Mouse (Mus musculus) thymus, postnatal 4 days (tissue): Measurements from ENCODE around the gene Rnf26.
A peak's percentile ranks its signal among the peaks of the same experiment; 100 is the strongest.

Experiments used
- DNase-seq: peaks from one replicate; pipeline ENCODE4 v3.0.0; 2021

Gene Rnf26

GRCm38 (mm10) chr9:44087761-44088455, 25.4 kb downstream of the Rnf26 start:
- no peak for DNase-seq

- no peak for DNase-seq
These were observed 26.4 kb downstream of the Rnf26 start for GRCm38 (mm10) chr9:44086960-44087359.

- DNase-seq: no peak
These were observed 27.3 kb downstream of the Rnf26 start for GRCm38 (mm10) chr9:44085741-44086665.

- no peak for DNase-seq
These were observed 28.0 kb downstream of the Rnf26 start for GRCm38 (mm10) chr9:44085276-44085675.

GRCm38 (mm10) chr9:44084659-44085229, 28.6 kb downstream of the Rnf26 start:
- DNase-seq: peak; percentile 84

GRCm38 (mm10) chr9:44084236-44084635, 29.1 kb downstream of the Rnf26 start:
- no peak for DNase-seq

GRCm38 (mm10) chr9:44083392-44084121, 29.8 kb downstream of the Rnf26 start:
- no peak for DNase-seq

GRCm38 (mm10) chr9:44082266-44082665, 31.1 kb downstream of the Rnf26 start:
- DNase-seq: no peak

GRCm38 (mm10) chr9:44081581-44081980, 31.7 kb downstream of the Rnf26 start:
- no peak for DNase-seq

- no peak for DNase-seq
These were observed 32.4 kb downstream of the Rnf26 start for GRCm38 (mm10) chr9:44080953-44081352.

GRCm38 (mm10) chr9:44079997-44080780, 33.1 kb downstream of the Rnf26 start:
- DNase-seq: no peak

GRCm38 (mm10) chr9:44078955-44079756, 34.2 kb downstream of the Rnf26 start:
- no peak for DNase-seq

- DNase-seq: no peak
These were observed 35.0 kb downstream of the Rnf26 start for GRCm38 (mm10) chr9:44078136-44078797.

- no peak for DNase-seq
These were observed 35.9 kb downstream of the Rnf26 start for GRCm38 (mm10) chr9:44077266-44077910.

- DNase-seq: peak; percentile 69
These were observed 36.6 kb downstream of the Rnf26 start for GRCm38 (mm10) chr9:44076764-44077120.

GRCm38 (mm10) chr9:44075996-44076763, 37.1 kb downstream of the Rnf26 start:
- no peak for DNase-seq

GRCm38 (mm10) chr9:44075276-44075995, 37.9 kb downstream of the Rnf26 start:
- DNase-seq: no peak

GRCm38 (mm10) chr9:44074395-44075275, 38.7 kb downstream of the Rnf26 start:
- peak; percentile 76 for DNase-seq
